Mouse (Mus musculus) liver, embryonic 13.5 days (tissue): Measurements from ENCODE around the gene Lamp2. TPM values are rescaled to one million over a fixed set of nuclear protein-coding genes. Genes with fewer than 3 reads are reported as not detected.
A peak's percentile ranks its signal among the peaks of the same experiment; 100 is the strongest.
"Not testable (repeated sequence)": the region's sequence is repeated elsewhere in the genome, so short reads cannot be mapped to it uniquely, and the experiment has no call there.

ENCODE experiments used
- ATAC-seq: fragments of 200-750 bp; cut with Nextera tagmentation; 2 replicates; pipeline ENCODE4 v1.8.0; 2017; ENCODE audit warnings: low read depth, mild to moderate bottlenecking, moderate number of reproducible peaks, moderate library complexity
- DNase-seq: peaks from one replicate; pipeline ENCODE4 v3.0.0; 2022
- H3K27ac ChIP-seq: fragments of 300-500 bp; sonication (generic); 2 replicates; pipeline ENCODE4 v1.5.1; 2015; ENCODE audit warnings: moderate library complexity, mild to moderate bottlenecking, inconsistent platforms
- H3K27me3 ChIP-seq: fragments of 300-500 bp; sonication (generic); 2 replicates; pipeline ENCODE4 v1.6.1; 2015; ENCODE audit warnings: mild to moderate bottlenecking, inconsistent platforms
- H3K36me3 ChIP-seq: fragments of 300-500 bp; sonication (generic); 2 replicates; pipeline ENCODE4 v1.6.1; 2015; ENCODE audit warnings: mild to moderate bottlenecking, inconsistent platforms
- H3K4me1 ChIP-seq: fragments of 300-500 bp; sonication (generic); replicated peaks from 2 replicates; pipeline ENCODE4 v1.6.1; 2015; ENCODE audit warnings: inconsistent platforms
- H3K4me2 ChIP-seq: fragments of 300-500 bp; sonication (generic); 2 replicates; pipeline ENCODE4 v1.6.1; 2015; ENCODE audit warnings: inconsistent platforms, mild to moderate bottlenecking, moderate library complexity
- H3K4me3 ChIP-seq: fragments of 300-500 bp; sonication (generic); replicated peaks from 2 replicates; pipeline ENCODE4 v1.5.1; 2015; ENCODE audit warnings: mild to moderate bottlenecking, inconsistent platforms
- H3K9ac ChIP-seq: fragments of 300-500 bp; sonication (generic); 2 replicates; pipeline ENCODE4 v1.6.1; 2015; ENCODE audit warnings: mild to moderate bottlenecking, inconsistent platforms
- H3K9me3 ChIP-seq: fragments of 300-500 bp; sonication (generic); replicated peaks from 2 replicates; pipeline ENCODE4 v1.6.1; 2016; ENCODE audit warnings: inconsistent platforms
- WGBS: fragments of 180-500 bp; shearing (Covaris S2); methylation state at CpG from one replicate; pipeline ENCODE4 v1.1.7; 2015; ENCODE audit not compliant: insufficient replicate concordance; 5-methylcytosine and 5-hydroxymethylcytosine counted together
- polyA plus RNA-seq: library from polyadenylated mRNA; unstranded; fragments of >200 nt; fragmentation: Nextera tagmentation; extraction: Ambion mirVana; gene quantifications from 2 replicates; pipeline ENCODE4 v1.2.1, GENCODE M21; 2015

The Lamp2 gene
- polyA plus RNA-seq, result 46.9 and 62.9 TPM in 2 replicates

GRCm38 (mm10) chrX:38455890-38456634, at the start of gene Lamp2:
Lamp2 (minus strand) TSS chrX:38456454.
- ATAC-seq (peak; percentile 95), DNase-seq (peak; percentile 74)
- Histone ChIP-seq H3K9me3 (no peaks in the 10 kb centered on the region), H3K27me3 (no peaks in the 10 kb centered on the region), H3K4me3 (peak within 1 kb of the TSS; percentile 69), H3K36me3 (no peaks in the 10 kb centered on the region), H3K4me1 (peaks cover 2% of the 10 kb centered on the region), H3K9ac (peak within 1 kb of the TSS; percentile 75), H3K27ac (peak within 1 kb of the TSS; percentile 50), H3K4me2 (peak within 1 kb of the TSS; percentile 69)
- 10% methylated on average over 47 of the region's 47 CpGs for WGBS

DNA sequence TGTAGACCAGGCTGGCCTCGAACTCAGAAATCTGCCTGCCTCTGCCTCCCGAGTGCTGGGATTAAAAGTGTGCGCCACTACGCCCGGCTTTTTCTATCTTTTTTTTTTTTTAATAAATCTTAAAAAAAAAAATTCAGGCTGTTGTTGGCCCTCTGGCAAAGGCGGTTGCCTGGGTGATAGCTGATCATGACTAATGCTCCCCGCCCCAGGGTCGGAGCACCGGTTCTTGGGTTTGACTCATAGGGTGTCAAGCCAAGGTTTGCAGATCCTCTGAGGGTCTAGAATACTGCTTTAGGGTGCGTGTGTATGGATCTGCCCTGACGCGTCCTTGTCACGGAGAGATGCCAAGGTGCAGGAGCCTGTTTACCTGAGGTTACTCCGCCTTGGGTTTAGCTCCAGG, 48.6 kb upstream of the Lamp2 start:
- Histone ChIP-seq H3K27me3 (no peaks in the 10 kb centered on the region), H3K27ac (no peak overlapping the region), H3K9ac (no peak overlapping the region), H3K4me3 (no peak overlapping the region), H3K9me3 (no peaks in the 10 kb centered on the region), H3K4me1 (no peaks in the 10 kb centered on the region), H3K36me3 (no peaks in the 10 kb centered on the region), H3K4me2 (no peak overlapping the region)
- DNase-seq, result no peak
- no peak for ATAC-seq
- 73% methylated on average over 14 of the region's 14 CpGs for WGBS

DNA sequence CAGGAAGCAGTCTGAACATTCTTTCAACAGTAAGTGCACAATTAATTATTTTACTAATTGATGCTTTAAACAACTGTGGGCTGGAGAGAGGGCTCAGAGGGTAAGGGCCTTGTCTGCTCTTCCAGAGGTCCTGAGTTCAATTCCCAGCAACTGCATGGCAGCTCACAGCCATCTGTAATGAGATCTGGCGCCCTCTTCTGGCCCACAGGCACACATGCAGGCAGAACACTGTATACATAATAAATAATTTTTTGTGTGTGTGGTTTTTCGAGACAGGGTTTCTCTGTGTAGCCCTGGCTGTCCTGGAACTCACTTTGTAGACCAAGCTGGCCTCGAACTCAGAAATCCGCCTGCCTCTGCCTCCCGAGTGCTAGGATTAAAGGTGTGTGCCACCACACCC, 45.9 kb upstream of the Lamp2 start:
- H3K4me2 ChIP-seq, H3K4me3 ChIP-seq, H3K4me1 ChIP-seq, H3K9ac ChIP-seq, H3K27me3 ChIP-seq, H3K27ac ChIP-seq, DNase-seq, ATAC-seq, H3K36me3 ChIP-seq, H3K9me3 ChIP-seq: not testable (repeated sequence)
- WGBS, result 47% methylated on average over 5 of the region's 5 CpGs

DNA sequence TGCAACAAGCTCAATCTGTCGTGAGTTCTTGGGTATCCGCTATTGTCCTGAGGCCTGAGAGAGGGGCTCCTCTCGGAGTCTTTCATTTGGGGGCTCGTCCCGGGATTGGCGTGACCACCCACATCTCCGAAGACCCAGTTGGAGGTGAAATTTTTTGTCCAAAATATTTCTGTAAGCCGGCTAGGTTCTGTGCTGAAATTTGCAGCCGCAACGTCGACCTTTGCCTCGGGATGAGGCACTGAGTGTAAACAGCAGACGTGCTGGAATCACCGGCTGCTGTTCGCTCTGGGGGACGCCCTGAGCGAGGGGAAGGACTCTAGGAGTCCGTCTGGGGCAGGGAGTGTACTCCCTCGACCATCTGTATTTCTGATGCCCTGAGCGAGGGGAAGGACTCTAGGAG, 29.2 kb upstream of the Lamp2 start:
- not testable (repeated sequence) for DNase-seq, H3K27me3 ChIP-seq, H3K36me3 ChIP-seq, H3K4me1 ChIP-seq, ATAC-seq, H3K27ac ChIP-seq, H3K4me3 ChIP-seq, H3K9ac ChIP-seq, H3K9me3 ChIP-seq
- WGBS, result 35% methylated on average over 20 of the region's 20 CpGs
- 0 out of 2 replicates have a peak overlapping the region, but pooled peaks have one; percentile 6 for H3K4me2 ChIP-seq

GRCm38 (mm10) chrX:38478583-38478982, 22.3 kb upstream of the Lamp2 start:
- 48% methylated on average over 1 of the region's 1 CpGs for WGBS
- Histone ChIP-seq H3K4me3 (no peak overlapping the region), H3K4me2 (no peak overlapping the region), H3K9me3 (no peaks in the 10 kb centered on the region), H3K27ac (no peak overlapping the region), H3K36me3 (no peaks in the 10 kb centered on the region), H3K9ac (no peak overlapping the region), H3K4me1 (no peaks in the 10 kb centered on the region; the same call in 1 of the 2 replicates), H3K27me3 (no peaks in the 10 kb centered on the region)
- DNase-seq, result no peak
- no peak for ATAC-seq

- peak overlapping the region; percentile 62 for H3K9ac ChIP-seq
- no peaks in the 10 kb centered on the region; the same call in 1 of the 2 replicates for H3K4me1 ChIP-seq
- H3K9me3 ChIP-seq, result no peaks in the 10 kb centered on the region
- peak overlapping the region; percentile 75 for H3K27ac ChIP-seq
- H3K36me3 ChIP-seq, result no peaks in the 10 kb centered on the region
- H3K4me2 ChIP-seq, result peak overlapping the region; percentile 70
- H3K4me3 ChIP-seq, result peak overlapping the region; percentile 61
- peak; percentile 63 for DNase-seq
- no peaks in the 10 kb centered on the region for H3K27me3 ChIP-seq
- WGBS, result 8% methylated on average over 31 of the region's 32 CpGs
- peak; percentile 99 for ATAC-seq
These were observed 17.5 kb upstream of the Lamp2 start for GRCm38 (mm10) chrX:38473537-38474299.

- 12% methylated on average over 10 of the region's 10 CpGs for WGBS
- Histone ChIP-seq H3K9me3 (no peaks in the 10 kb centered on the region), H3K4me1 (no peaks in the 10 kb centered on the region; the same call in 1 of the 2 replicates), H3K4me3 (peak overlapping the region; percentile 61), H3K27ac (no peak overlapping the region), H3K36me3 (no peaks in the 10 kb centered on the region), H3K9ac (peak overlapping the region; percentile 37; the same call in 1 of the 2 replicates), H3K27me3 (no peaks in the 10 kb centered on the region), H3K4me2 (peak overlapping the region; percentile 70)
- ATAC-seq, result peak; percentile 52
- peak; percentile 1 for DNase-seq
These were observed 16.9 kb upstream of the Lamp2 start for GRCm38 (mm10) chrX:38473164-38473536.

DNA sequence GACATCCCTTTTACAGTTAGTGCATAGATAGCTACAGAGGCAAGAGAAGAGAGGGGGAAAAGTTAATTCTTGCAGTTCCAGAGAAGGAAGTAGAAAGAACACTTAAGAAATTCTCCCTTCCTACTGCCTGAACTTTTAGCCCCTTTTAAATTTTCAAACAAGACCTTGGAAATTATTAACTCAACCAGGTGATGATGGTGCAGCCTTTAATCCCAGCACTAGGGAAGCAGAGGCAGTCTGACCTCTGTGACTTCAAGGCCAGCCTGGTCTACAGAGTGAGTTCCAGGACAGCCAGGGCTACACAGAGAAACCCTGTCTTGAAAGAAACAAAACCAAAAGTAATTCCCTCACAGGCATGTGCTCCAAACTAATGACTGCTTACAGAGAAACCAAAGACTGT, 10.0 kb upstream of the Lamp2 start:
- no peaks in the 10 kb centered on the region for H3K27me3 ChIP-seq
- H3K4me1 ChIP-seq, result no peaks in the 10 kb centered on the region
- no peak overlapping the region for H3K27ac ChIP-seq
- no peak for DNase-seq
- H3K4me2 ChIP-seq, result no peak overlapping the region
- H3K9ac ChIP-seq, result no peak overlapping the region
- H3K36me3 ChIP-seq, result no peaks in the 10 kb centered on the region
- no peak overlapping the region for H3K4me3 ChIP-seq
- H3K9me3 ChIP-seq, result no peaks in the 10 kb centered on the region
- no peak for ATAC-seq

- Histone ChIP-seq H3K27me3 (no peaks in the 10 kb centered on the region), H3K9me3 (no peaks in the 10 kb centered on the region), H3K36me3 (no peaks in the 10 kb centered on the region), H3K4me3 (no peak overlapping the region), H3K27ac (no peak overlapping the region), H3K4me2 (no peak overlapping the region), H3K4me1 (0 out of 2 replicates have a peak, but pooled peaks cover 3% of the 10 kb centered on the region), H3K9ac (no peak overlapping the region)
- 74% methylated on average over 2 of the region's 2 CpGs for WGBS
- ATAC-seq (no peak), DNase-seq (no peak)
These were observed 6.9 kb upstream of the Lamp2 start for GRCm38 (mm10) chrX:38463160-38463559.

- no peak overlapping the region for H3K4me2 ChIP-seq
- H3K9ac ChIP-seq, result no peak overlapping the region
- H3K27ac ChIP-seq, result no peak overlapping the region
- WGBS, result 68% methylated on average over 5 of the region's 5 CpGs
- H3K36me3 ChIP-seq, result no peaks in the 10 kb centered on the region
- H3K27me3 ChIP-seq, result no peaks in the 10 kb centered on the region
- H3K4me1 ChIP-seq, result 0 out of 2 replicates have a peak, but pooled peaks cover 3% of the 10 kb centered on the region
- no peak for DNase-seq
- no peak for ATAC-seq
- H3K4me3 ChIP-seq, result no peak overlapping the region
- no peaks in the 10 kb centered on the region for H3K9me3 ChIP-seq
These were observed 5.8 kb upstream of the Lamp2 start for GRCm38 (mm10) chrX:38462101-38462500.

GRCm38 (mm10) chrX:38460887-38461286, 4.6 kb upstream of the Lamp2 start:
- Histone ChIP-seq H3K9ac (no peak overlapping the region), H3K36me3 (no peaks in the 10 kb centered on the region), H3K4me2 (no peak overlapping the region), H3K27ac (no peak overlapping the region), H3K27me3 (no peaks in the 10 kb centered on the region), H3K9me3 (no peaks in the 10 kb centered on the region), H3K4me1 (peaks cover 3% of the 10 kb centered on the region; the same call in 1 of the 2 replicates), H3K4me3 (no peak overlapping the region)
- no peak for ATAC-seq
- no peak for DNase-seq
- WGBS, result 35% methylated on average over 3 of the region's 3 CpGs
